Mouse (Mus musculus) forebrain, embryonic 15.5 days (tissue): ENCODE data around the gene Gda. TPM values are rescaled to one million over a fixed set of nuclear protein-coding genes. Genes with fewer than 3 reads are reported as not detected.

Source experiments
- ATAC-seq: fragments of 200-750 bp; cut with Nextera tagmentation; replicated peaks from 2 replicates; pipeline ENCODE4 v1.8.0; 2017; ENCODE audit warnings: mild to moderate bottlenecking, moderate TSS enrichment, moderate library complexity
- H3K27ac ChIP-seq: fragments of 300-500 bp; sonication (generic); replicated peaks from 2 replicates; pipeline ENCODE4 v1.5.1; 2015; ENCODE audit warnings: mild to moderate bottlenecking, inconsistent platforms
- H3K27me3 ChIP-seq: fragments of 300-500 bp; sonication (generic); 2 replicates; pipeline ENCODE4 v1.6.1; 2015; ENCODE audit warnings: inconsistent platforms
- H3K36me3 ChIP-seq: fragments of 300-500 bp; sonication (generic); 2 replicates; pipeline ENCODE4 v1.6.1; 2015; ENCODE audit warnings: mild to moderate bottlenecking, inconsistent platforms
- H3K4me1 ChIP-seq: fragments of 300-500 bp; sonication (generic); 2 replicates; pipeline ENCODE4 v1.6.1; 2015; ENCODE audit warnings: inconsistent platforms
- H3K4me2 ChIP-seq: fragments of 300-500 bp; sonication (generic); replicated peaks from 2 replicates; pipeline ENCODE4 v1.6.1; 2015; ENCODE audit warnings: mild to moderate bottlenecking, inconsistent platforms
- H3K4me3 ChIP-seq: fragments of 300-500 bp; sonication (generic); 2 replicates; pipeline ENCODE4 v1.5.1; 2015; ENCODE audit warnings: mild to moderate bottlenecking, inconsistent platforms
- H3K9ac ChIP-seq: fragments of 300-500 bp; sonication (generic); replicated peaks from 2 replicates; pipeline ENCODE4 v1.6.1; 2015; ENCODE audit warnings: mild to moderate bottlenecking, inconsistent platforms
- H3K9me3 ChIP-seq: fragments of 300-500 bp; sonication (generic); 2 replicates; pipeline ENCODE4 v1.6.1; 2016; ENCODE audit warnings: inconsistent platforms
- WGBS: fragments of 180-500 bp; shearing (Covaris S2); methylation state at CpG from one replicate; pipeline ENCODE4 v1.1.7; 2015; ENCODE audit warnings: mixed read lengths; 5-methylcytosine and 5-hydroxymethylcytosine counted together
- polyA plus RNA-seq: library from polyadenylated mRNA; unstranded; fragments of >200 nt; fragmentation: Nextera tagmentation; extraction: Ambion mirVana; gene quantifications from 2 replicates; pipeline ENCODE4 v1.2.1, GENCODE M21; 2015

The Gda gene
- polyA plus RNA-seq, 1 experiment from 2014 or later: 2.7 TPM

GRCm38 (mm10) chr19:21368595-21368994, 104.7 kb downstream of the Gda start:
- Histone ChIP-seq H3K4me2 (no peak overlapping the region), H3K27me3 (no peaks in the 10 kb centered on the region), H3K9me3 (no peaks in the 10 kb centered on the region), H3K4me3 (no peak overlapping the region), H3K36me3 (no peaks in the 10 kb centered on the region), H3K27ac (no peak overlapping the region), H3K9ac (no peak overlapping the region), H3K4me1 (no peaks in the 10 kb centered on the region)
- no peak for ATAC-seq
- 85% methylated on average over 4 of the region's 4 CpGs for WGBS

- Histone ChIP-seq H3K4me1 (no peaks in the 10 kb centered on the region), H3K9me3 (no peaks in the 10 kb centered on the region), H3K4me2 (no peak overlapping the region), H3K9ac (no peak overlapping the region), H3K27ac (no peak overlapping the region), H3K4me3 (no peak overlapping the region), H3K36me3 (no peaks in the 10 kb centered on the region), H3K27me3 (no peaks in the 10 kb centered on the region)
- 91% methylated on average over 6 of the region's 6 CpGs for WGBS
- no peak for ATAC-seq
Measured at GRCm38 (mm10) chr19:21357792-21358191, 115.5 kb downstream of the Gda start.

GRCm38 (mm10) chr19:21349634-21350033, 123.6 kb downstream of the Gda start:
- no peaks in the 10 kb centered on the region for H3K4me1 ChIP-seq
- WGBS: 78% methylated on average over 6 of the region's 6 CpGs
- no peaks in the 10 kb centered on the region for H3K36me3 ChIP-seq
- H3K9me3 ChIP-seq: no peaks in the 10 kb centered on the region
- H3K27me3 ChIP-seq: no peaks in the 10 kb centered on the region
- no peak for ATAC-seq
- no peak overlapping the region for H3K9ac ChIP-seq
- H3K4me2 ChIP-seq: no peak overlapping the region
- H3K4me3 ChIP-seq: no peak overlapping the region
- no peak overlapping the region for H3K27ac ChIP-seq

- H3K9me3 ChIP-seq: no peaks in the 10 kb centered on the region
- no peaks in the 10 kb centered on the region for H3K4me1 ChIP-seq
- no peaks in the 10 kb centered on the region for H3K36me3 ChIP-seq
- no peak for ATAC-seq
- no peak overlapping the region for H3K27ac ChIP-seq
- H3K4me3 ChIP-seq: no peak overlapping the region
- H3K9ac ChIP-seq: no peak overlapping the region
- no peak overlapping the region for H3K4me2 ChIP-seq
- 93% methylated on average over 6 of the region's 6 CpGs for WGBS
- no peaks in the 10 kb centered on the region for H3K27me3 ChIP-seq
Measured at GRCm38 (mm10) chr19:21346646-21347045, 126.6 kb downstream of the Gda start.

Other genes with a start within 250 kb of the Gda start
- 153 and 164 TPM in 2 replicates for gene Zfand5, start 201.2 kb downstream of the Gda start, polyA plus RNA-seq
- gene 1110059E24Rik, start 179.5 kb upstream of the Gda start, polyA plus RNA-seq: 56.8 and 57.7 TPM in 2 replicates
- gene Abhd17b, start 179.7 kb upstream of the Gda start, polyA plus RNA-seq: 36.5 and 44.1 TPM in 2 replicates